Mouse (Mus musculus) kidney, adult 2 months (tissue): Measurements from ENCODE around the gene Fip1l1. TPM values are rescaled to one million over a fixed set of nuclear protein-coding genes. Genes with fewer than 3 reads are reported as not detected.

ENCODE experiments used
- DNase-seq: peaks from one replicate; pipeline ENCODE4 v3.0.0; 2021
- H3K27ac ChIP-seq: fragments of 200-500 bp; 2 replicates; pipeline ENCODE4 v1.5.1; 2012; ENCODE audit warnings: low read depth, low read length, control low read depth, inconsistent platforms; ENCODE audit not compliant: insufficient read depth
- H3K27me3 ChIP-seq: fragments of 200-500 bp; replicated peaks from 2 replicates; pipeline ENCODE4 v1.6.1; 2012; ENCODE audit warnings: mild to moderate bottlenecking, moderate library complexity, low read length, inconsistent platforms; ENCODE audit not compliant: control insufficient read depth, insufficient read depth
- H3K36me3 ChIP-seq: fragments of 200-500 bp; 2 replicates; pipeline ENCODE4 v1.6.1; 2012; ENCODE audit warnings: mild to moderate bottlenecking, moderate library complexity, low read length, inconsistent platforms; ENCODE audit not compliant: control insufficient read depth, insufficient read depth
- H3K4me1 ChIP-seq: fragments of 200-500 bp; 2 replicates; pipeline ENCODE4 v1.6.1; 2011; ENCODE audit warnings: low read length; ENCODE audit not compliant: control insufficient read depth, insufficient read depth
- H3K4me3 ChIP-seq: fragments of 200-500 bp; 2 replicates; pipeline ENCODE4 v1.5.1; 2011; ENCODE audit warnings: mild to moderate bottlenecking, low read depth, low read length, control low read depth; ENCODE audit not compliant: insufficient read depth
- CTCF ChIP-seq: fragments of 200-500 bp; conservative IDR thresholded peaks from 2 replicates; pipeline ENCODE4 v1.5.1; 2011; ENCODE audit warnings: low read depth, mild to moderate bottlenecking, control low read depth, low read length, moderate library complexity, mixed read lengths; ENCODE audit not compliant: insufficient read depth, insufficient read length
- POLR2A ChIP-seq: fragments of 200-500 bp; IDR thresholded peaks from one replicate; pipeline ENCODE4 v1.6.1; 2011; ENCODE audit warnings: low read depth, low read length, control low read depth
- WGBS: fragments of 180-500 bp; shearing (Covaris S2); methylation state at CpG from one replicate; pipeline ENCODE4 v1.1.7; 2018; 5-methylcytosine and 5-hydroxymethylcytosine counted together
- polyA plus RNA-seq: library from polyadenylated mRNA; depleted of rRNA; stranded (reverse); fragments of >200 nt; gene quantifications from 2 replicates; pipeline ENCODE4 v1.2.3, GENCODE M21; 2012

Fip1l1 gene
- polyA plus RNA-seq, 1 experiment = 21.6 TPM

- no peak overlapping the region for H3K4me3 ChIP-seq
- no peak for DNase-seq
- no peaks in the 10 kb centered on the region for H3K27me3 ChIP-seq
- TF ChIP-seq POLR2A = no peak
- no peak for TF ChIP-seq CTCF
- WGBS = 85% methylated on average over 4 of the region's 4 CpGs
- peaks cover 3% of the 10 kb centered on the region; the same call in 1 of the 2 replicates for H3K4me1 ChIP-seq
- H3K27ac ChIP-seq = no peak overlapping the region
- peaks cover 2% of the 10 kb centered on the region for H3K36me3 ChIP-seq
Measured at GRCm38 (mm10) chr5:74545606-74546005, 10.4 kb downstream of the Fip1l1 start.

GRCm38 (mm10) chr5:74549566-74549965 is 14.3 kb downstream of the Fip1l1 start:
- H3K36me3 ChIP-seq = peaks cover 2% of the 10 kb centered on the region
- no peak overlapping the region for H3K4me3 ChIP-seq
- no peaks in the 10 kb centered on the region for H3K27me3 ChIP-seq
- no peak for DNase-seq
- TF ChIP-seq CTCF = no peak
- TF ChIP-seq POLR2A = no peak
- 86% methylated on average over 8 of the region's 8 CpGs for WGBS
- no peaks in the 10 kb centered on the region for H3K4me1 ChIP-seq
- no peak overlapping the region for H3K27ac ChIP-seq

- TF ChIP-seq POLR2A = no peak
- Histone ChIP-seq H3K27ac (no peak overlapping the region), H3K4me1 (no peaks in the 10 kb centered on the region), H3K36me3 (peaks cover 9% of the 10 kb centered on the region), H3K4me3 (no peak overlapping the region), H3K27me3 (no peaks in the 10 kb centered on the region)
- WGBS = 91% methylated on average over 1 of the region's 1 CpGs
- DNase-seq = peak; percentile 25
Measured at GRCm38 (mm10) chr5:74561151-74561550, 25.9 kb downstream of the Fip1l1 start.

GRCm38 (mm10) chr5:74571767-74572166 is 36.5 kb downstream of the Fip1l1 start:
- no peaks in the 10 kb centered on the region for H3K27me3 ChIP-seq
- peaks cover 5% of the 10 kb centered on the region for H3K36me3 ChIP-seq
- no peak for DNase-seq
- no peak overlapping the region for H3K4me3 ChIP-seq
- WGBS = 92% methylated on average over 6 of the region's 6 CpGs
- TF ChIP-seq CTCF (no peak), POLR2A (no peak)
- H3K4me1 ChIP-seq = no peaks in the 10 kb centered on the region
- no peak overlapping the region for H3K27ac ChIP-seq

- no peak for TF ChIP-seq CTCF
- no peak for TF ChIP-seq POLR2A
- Histone ChIP-seq H3K27me3 (no peaks in the 10 kb centered on the region), H3K4me1 (no peaks in the 10 kb centered on the region), H3K27ac (no peak overlapping the region), H3K4me3 (no peak overlapping the region), H3K36me3 (peaks cover 8% of the 10 kb centered on the region)
- DNase-seq = no peak
- 65% methylated on average over 7 of the region's 7 CpGs for WGBS
Measured at GRCm38 (mm10) chr5:74589133-74589532, 53.9 kb downstream of the Fip1l1 start.

GRCm38 (mm10) chr5:74591413-74591812 is 56.2 kb downstream of the Fip1l1 start:
- 96% methylated on average over 5 of the region's 5 CpGs for WGBS
- H3K36me3 ChIP-seq = peaks cover 10% of the 10 kb centered on the region
- no peak overlapping the region for H3K4me3 ChIP-seq
- H3K27me3 ChIP-seq = no peaks in the 10 kb centered on the region
- TF ChIP-seq CTCF (no peak), POLR2A (no peak)
- no peaks in the 10 kb centered on the region for H3K4me1 ChIP-seq
- no peak overlapping the region for H3K27ac ChIP-seq
- DNase-seq = no peak

- no peaks in the 10 kb centered on the region for H3K27me3 ChIP-seq
- no peaks in the 10 kb centered on the region for H3K4me1 ChIP-seq
- no peak for TF ChIP-seq CTCF
- no peak for TF ChIP-seq POLR2A
- 79% methylated on average over 8 of the region's 8 CpGs for WGBS
- no peak for DNase-seq
- no peak overlapping the region for H3K27ac ChIP-seq
- H3K4me3 ChIP-seq = no peak overlapping the region
- peaks cover 12% of the 10 kb centered on the region for H3K36me3 ChIP-seq
Measured at GRCm38 (mm10) chr5:74593147-74593546, 57.9 kb downstream of the Fip1l1 start.

GRCm38 (mm10) chr5:74600010-74600409 is 64.8 kb downstream of the Fip1l1 start:
- Histone ChIP-seq H3K36me3 (peaks cover 4% of the 10 kb centered on the region), H3K4me3 (no peak overlapping the region), H3K27ac (no peak overlapping the region), H3K4me1 (no peaks in the 10 kb centered on the region), H3K27me3 (no peaks in the 10 kb centered on the region)
- 60% methylated on average over 5 of the region's 5 CpGs for WGBS
- no peak for DNase-seq
- TF ChIP-seq POLR2A = no peak
- no peak for TF ChIP-seq CTCF
